Mouse (Mus musculus): ENCODE results near the gene Nrxn2. TPM values are rescaled to one million over a fixed set of nuclear protein-coding genes. Genes with fewer than 3 reads are reported as not detected.

Nrxn2 gene
- total RNA-seq, 2 experiments from 2014 or later, result 695 to 758 TPM

DNA sequence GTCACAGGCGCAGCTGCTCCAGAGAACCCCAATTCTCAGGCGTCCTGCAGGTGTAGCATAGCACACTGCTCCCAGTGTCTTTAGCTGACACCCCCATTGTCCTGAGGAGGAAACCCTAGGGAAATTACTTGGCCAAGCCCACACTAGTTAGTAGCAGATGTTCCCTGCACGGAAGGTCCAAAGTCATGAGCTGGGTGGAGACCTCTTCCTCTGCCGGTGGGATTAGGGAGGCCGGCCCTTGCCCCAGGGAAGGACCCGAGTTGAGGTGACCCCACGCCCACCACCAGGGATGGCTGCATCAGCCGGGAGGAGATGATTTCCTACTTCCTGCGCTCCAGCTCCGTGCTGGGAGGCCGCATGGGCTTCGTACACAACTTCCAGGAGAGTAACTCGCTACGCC lies 5.7 kb upstream of the Nrxn2 start:
- intact Hi-C loops (cut with DNase I), result no loop called here

GRCm38 (mm10) chr19:6415454-6415853 lies 3.1 kb upstream of the Nrxn2 start:
- no peak for DNase-seq
- intact Hi-C loops (cut with DNase I), result no loop called here

More for the DNA sequence above, 5.7 kb upstream of the Nrxn2 start:
- no peak for DNase-seq

DNA sequence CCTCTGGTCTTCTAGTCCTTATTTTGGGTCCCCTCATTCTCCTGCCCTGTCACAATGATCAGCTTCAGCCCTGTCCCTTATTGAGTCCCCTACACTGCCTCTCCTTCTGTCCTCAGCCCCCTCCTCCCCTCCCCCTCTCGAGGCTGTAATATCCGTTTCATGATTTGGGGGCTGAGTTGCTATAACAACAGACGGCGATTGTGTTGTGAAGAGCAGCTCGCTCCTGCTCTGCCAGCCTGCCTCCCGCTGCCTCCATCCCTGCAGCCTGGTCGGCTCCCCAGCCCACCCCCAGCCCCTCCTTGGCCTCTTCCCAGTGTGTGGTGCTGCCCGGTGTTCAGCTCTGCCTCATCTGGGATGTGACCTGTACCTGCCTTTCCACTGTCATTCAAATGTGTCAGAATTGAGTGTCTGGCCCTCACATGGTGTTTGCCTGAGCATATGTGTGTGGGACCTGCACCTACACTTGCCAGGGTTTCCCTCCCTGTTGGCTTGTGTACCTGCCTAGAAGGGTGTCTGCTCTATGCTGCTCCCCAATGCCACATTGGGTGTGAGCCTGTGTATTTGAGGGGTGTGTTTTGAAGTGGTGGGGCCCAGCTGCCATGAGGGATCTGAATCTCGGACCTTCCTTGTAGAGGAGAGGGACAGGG lies 2.3 kb upstream of the Nrxn2 start:
- intact Hi-C loops (cut with DNase I), result no loop called here
- peak; percentile 74 for DNase-seq

DNA sequence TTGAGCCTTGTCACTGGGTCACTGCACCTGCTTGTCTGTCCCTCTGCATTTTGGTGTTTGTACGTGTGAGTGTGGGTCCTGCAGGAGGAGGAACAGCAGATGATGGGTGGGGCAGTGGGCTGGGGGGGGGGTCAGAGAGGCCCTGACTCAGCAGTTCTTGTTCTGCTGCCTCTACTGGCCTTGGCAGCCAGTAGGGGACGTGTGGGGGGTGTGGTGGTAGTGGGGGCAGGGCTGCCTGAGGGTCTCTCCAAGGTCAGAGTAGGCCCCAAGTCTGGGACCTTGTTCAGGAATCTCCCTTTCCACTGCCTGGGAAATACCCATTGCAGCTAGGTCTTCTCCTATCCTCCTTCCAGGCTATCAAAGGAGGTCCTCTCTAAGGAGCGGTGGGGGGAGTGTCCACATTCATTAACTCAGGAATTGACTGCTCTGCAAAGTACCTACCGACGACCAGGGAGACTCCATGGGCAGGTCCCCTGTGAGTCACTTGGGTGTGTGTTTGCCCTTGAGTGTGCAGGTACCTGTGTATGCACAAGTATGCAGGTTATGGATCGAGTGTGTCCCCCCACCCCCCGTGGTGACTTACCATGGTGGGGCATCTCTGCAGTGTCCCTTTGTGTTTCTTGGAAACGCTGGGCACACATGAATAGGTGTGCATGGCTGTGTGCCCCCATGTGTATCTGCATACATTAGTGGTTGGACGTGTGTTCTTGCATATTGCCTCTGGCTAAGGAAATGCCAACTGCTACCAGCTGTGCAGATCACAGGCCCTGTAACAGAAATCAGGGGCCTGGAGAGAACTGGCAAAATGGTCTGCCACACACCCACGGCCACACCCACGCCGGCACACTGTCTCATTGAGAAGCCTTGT lies 1.4 kb upstream of the Nrxn2 start:
- intact Hi-C loops (cut with DNase I), result no loop called here
- no peak for DNase-seq

- peak; percentile 66 for DNase-seq
- intact Hi-C loops (cut with DNase I), result no loop called here
Measured at GRCm38 (mm10) chr19:6418984-6419692, 607 bp downstream of the Nrxn2 start.

DNA sequence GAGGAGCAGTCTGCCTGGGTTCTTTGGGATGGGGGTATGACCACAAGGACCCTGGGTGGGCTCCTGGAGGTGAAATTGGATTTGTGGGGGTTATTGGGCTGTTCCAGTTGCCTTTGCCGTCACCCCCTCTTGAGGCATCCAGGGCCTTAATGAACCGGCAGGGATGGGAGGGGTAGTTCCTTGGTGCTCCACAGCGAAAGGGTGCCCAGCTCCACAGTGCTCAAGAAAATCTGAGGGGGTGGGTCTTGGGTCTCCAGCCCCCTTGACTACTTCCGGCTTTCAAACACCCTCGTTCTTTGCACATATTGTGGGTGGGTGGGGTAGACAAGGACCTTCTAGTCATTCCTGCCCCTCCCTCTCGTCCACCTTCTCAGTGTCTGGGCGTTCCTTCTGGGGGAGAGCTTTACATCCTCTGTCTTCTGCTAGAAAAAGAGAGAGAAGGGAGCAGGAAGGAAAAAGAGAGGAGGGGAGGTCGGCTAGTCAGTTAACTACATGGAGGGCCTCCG lies 1.3 kb downstream of the Nrxn2 start:
- DNase-seq, result no peak
- intact Hi-C loops (cut with DNase I), result no loop called here

- intact Hi-C loops (cut with DNase I), result no loop called here
- DNase-seq, result no peak
Measured at GRCm38 (mm10) chr19:6420481-6421210, 2.1 kb downstream of the Nrxn2 start.

DNA sequence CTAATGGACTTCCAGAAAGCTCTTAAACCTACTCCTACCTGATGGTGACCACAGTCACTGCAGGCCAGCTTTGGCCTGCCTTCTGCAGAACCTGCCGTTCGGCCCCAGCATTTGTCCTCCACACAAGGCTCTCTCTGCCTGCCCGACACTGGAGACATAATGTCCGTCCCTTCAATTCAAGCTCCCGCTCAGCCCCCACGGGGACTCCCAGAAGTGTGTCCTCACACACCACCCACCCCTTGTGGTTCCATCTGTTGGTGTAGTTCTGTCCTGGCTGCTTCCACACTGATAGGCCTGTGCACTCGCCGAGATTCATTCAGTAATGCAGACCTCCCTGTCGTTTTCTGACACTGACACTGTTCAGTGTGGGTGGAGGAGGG lies 2.7 kb downstream of the Nrxn2 start:
- intact Hi-C loops (cut with DNase I), result no loop called here
- no peak for DNase-seq

DNA sequence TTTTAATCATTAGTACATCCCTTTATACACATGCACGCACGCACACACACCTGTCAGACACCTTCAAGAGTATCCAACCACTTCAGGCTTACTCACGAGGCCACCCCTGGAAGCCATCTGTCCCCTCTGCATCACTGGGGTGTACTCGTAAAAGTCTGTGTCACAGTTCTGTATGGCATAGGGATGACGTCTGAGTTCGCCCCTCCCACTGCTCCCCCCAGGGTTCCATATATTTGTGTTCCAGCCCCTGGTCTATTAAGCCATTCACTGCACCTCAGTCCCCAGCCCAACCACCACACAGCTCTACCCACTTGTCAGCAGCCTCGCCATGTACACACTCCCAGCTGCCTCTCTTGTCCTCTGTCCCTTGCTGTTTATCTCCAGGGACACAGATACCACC lies 3.5 kb downstream of the Nrxn2 start:
- intact Hi-C loops (cut with DNase I), result no loop called here
- DNase-seq, result no peak

DNA sequence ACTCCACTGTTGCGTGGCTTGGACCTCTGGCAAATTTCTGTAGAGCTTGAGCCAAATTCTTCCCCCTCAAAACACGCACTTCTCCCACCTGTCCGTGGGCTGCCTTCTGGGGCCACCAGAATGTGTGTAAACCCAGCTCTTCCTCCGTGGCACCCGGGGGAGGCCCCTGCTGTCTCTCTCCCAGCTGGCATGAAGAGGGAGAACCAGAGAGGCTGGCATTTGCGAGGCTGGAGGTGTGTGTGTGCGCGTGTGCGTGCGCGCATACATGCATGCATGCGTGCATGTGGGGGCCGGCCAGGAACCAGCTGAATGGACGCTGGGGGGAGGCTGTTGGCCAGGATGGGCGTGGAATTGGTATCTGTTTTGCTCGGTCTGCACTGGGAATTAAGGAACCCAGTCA lies 4.7 kb downstream of the Nrxn2 start:
- intact Hi-C loops (cut with DNase I), result no loop called here
- DNase-seq, result no peak

GRCm38 (mm10) chr19:6424137-6424881 lies 5.8 kb downstream of the Nrxn2 start:
- no peak for DNase-seq
- intact Hi-C loops (cut with DNase I), result no loop called here

DNA sequence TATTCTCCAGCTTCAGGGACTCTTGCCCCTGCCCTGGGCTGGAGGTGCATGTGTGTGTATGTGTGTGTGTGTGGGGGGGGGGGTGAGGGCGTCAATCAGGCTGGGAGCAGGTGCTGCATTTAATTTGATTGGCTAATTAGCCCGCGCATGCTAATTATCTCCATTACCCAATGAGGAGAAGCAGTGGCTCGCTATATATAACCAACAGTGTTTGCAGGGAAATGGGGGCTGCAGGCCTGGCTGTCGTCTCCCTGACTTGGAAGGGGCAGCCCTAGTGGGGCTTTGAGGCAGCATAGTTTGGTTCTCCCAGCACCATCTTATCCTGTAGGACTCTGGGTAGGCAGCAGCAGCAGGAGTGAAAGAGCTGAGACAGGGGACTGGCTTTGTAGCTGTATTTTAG lies 7.1 kb downstream of the Nrxn2 start:
- no peak for DNase-seq
- intact Hi-C loops (cut with DNase I), result no loop called here

DNA sequence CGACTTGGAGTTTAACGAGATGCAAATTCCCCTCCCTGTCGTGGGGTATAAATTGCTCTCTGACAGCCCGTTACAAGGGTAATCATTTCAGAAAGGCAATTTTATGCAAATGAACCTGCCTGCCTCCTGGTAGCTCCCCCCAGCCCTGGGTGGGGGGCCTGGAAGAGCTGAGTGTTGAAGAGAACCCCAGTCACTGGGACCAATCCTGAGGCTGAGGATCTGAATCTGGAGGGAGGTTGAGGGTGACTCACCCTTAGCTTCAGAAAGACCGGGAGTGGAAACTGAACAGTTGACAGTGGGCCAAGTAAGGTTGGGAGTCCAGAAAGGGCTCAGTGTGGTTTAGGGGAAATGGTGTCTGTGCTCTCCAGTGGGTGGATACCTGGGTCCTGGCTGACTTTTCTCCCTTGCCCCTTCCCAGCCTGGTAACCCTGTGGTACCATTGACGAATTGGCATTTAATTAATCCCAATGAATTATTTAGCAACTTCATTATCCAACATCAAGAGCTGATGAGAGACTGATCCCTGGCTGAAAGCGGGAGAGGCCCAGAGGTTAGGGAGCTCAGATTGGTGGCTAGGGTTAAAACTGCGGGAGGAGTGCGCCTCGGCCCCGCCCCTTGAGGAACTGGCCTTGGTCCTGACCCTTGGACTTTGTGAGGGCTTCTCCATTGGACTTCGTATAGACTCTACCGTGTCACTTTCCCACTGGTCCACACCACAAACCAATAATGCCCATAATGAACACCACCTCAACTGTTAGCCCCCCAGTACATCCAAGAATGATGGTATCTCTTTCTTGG lies 8.4 kb downstream of the Nrxn2 start:
- DNase-seq, result no peak
- intact Hi-C loops (cut with DNase I), result no loop called here

- DNase-seq, result no peak
- intact Hi-C loops (cut with DNase I), result no loop called here
Measured at GRCm38 (mm10) chr19:6427653-6428434, 9.3 kb downstream of the Nrxn2 start.

GRCm38 (mm10) chr19:6428501-6429200 lies 10.1 kb downstream of the Nrxn2 start:
- no peak for DNase-seq
- intact Hi-C loops (cut with DNase I), result no loop called here

GRCm38 (mm10) chr19:6443016-6443415 lies 24.5 kb downstream of the Nrxn2 start:
- DNase-seq, result no peak
- intact Hi-C loops (cut with DNase I), result no loop called here

DNA sequence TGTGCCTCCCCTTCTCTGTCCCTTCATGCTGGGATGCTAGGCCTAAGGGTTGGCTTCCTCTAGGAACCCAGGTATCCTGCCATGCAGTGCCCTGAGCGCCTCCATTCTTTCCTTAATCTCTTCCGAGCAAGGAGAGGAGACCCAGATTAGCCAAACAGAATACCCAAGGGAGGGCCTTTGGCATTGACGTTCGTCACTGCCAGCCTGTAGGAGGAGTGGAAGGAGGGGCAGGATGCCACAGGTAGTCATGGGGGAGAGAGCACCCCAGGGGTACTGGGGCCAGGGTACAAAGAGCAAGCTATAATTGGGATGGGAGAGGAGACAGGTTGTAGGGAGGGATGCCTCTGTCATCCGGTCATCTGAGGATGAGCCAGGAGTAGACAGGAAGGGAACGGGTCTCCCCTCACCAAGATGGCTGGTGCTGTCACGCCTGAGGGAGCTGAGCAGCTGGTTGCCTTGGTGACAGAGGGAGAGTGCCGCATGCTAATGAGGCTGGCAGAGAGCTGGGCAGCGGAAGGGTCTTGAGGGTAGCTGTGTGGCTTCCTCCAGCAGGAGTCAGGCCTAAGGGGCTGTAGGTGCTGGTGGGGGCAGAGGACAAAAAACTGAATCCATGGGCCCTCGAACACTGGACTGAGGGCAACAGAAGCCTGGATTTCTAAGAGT lies 27.4 kb downstream of the Nrxn2 start:
- intact Hi-C loops (cut with DNase I), result no loop called here
- DNase-seq, result peak; percentile 83

Data from left cerebral cortex, postnatal 4 days (tissue).